Mouse (Mus musculus) lung, postnatal 4 days (tissue): ENCODE measurements around the gene Phf20.
A peak's percentile ranks its signal among the peaks of the same experiment; 100 is the strongest.

Experiments used
- DNase-seq, 2 experiments: peaks; one replicate each; pipeline ENCODE4 v3.0.0; 2021

Gene Phf20

DNA sequence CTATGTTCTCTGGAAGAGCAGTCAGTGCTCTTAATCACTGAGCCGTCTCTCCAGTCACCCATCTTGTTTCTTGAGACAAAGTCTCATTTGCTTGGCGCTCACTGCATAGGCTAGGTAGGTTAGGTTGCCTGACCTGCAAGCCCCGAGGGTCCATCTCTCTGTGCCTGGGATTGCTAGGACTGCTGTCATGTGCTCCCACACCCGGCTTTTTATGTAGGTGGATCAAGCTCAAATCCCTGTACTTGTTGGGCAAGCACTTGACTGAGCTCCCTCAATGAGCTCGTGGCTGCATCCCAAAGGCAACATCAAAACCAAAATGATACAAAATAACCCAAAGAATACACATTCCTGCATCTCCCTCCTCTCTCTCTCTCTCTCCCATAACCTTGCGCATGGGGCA, 125.3 kb downstream of the Phf20 start:
- DNase-seq: no peak

DNA sequence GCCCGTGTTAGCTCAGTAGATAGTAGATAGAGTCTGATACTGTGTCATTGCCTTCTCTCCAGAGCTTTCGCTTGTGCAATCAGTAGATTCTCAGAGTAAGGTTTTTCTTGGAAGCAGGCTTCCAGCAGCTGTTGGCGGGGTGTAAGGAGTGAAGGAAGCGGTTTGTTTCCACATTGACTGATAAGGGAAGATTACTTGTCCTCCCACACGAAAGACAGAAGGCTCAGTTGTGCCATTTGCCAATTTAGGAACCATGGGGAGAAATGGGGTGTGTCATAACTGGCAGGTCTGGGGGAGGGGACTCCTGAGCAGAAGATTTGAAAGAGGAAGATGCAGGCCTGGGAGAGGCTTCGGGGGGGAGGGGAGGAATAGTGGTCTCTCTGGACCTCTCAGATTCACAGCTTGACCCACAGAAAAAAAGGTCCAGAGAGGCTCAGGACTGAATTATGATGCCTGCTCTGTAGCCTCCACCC, 127.9 kb downstream of the Phf20 start:
- DNase-seq: peak; percentile 56 to 58

- DNase-seq: peak; percentile 75 to 86
These were observed 128.4 kb downstream of the Phf20 start for GRCm38 (mm10) chr2:156324681-156325080.

DNA sequence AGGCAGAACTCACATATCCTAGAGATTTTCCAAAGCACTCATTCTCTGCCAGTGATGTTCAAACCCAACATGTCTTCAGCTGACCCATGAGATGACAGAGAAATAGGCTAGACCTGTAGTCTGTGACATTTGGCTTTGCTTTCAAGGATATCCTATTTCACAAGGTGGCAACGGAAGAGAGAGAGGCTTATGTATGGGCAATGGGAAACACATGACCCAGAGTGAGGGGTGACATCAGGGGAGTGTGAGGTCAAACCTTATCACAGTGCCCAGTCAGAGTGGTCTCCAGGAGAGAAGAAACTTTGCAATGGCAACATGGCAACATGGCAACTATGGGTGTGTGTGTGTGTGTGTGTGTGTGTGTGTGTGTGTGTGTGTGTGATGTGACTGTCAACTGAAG, 134.4 kb downstream of the Phf20 start:
- no peak for DNase-seq

- DNase-seq: peak in 1 of 2 experiments; percentile 42
These were observed 135.2 kb downstream of the Phf20 start for GRCm38 (mm10) chr2:156331446-156331965.

GRCm38 (mm10) chr2:156340078-156340477, 143.8 kb downstream of the Phf20 start:
- DNase-seq: no peak

DNA sequence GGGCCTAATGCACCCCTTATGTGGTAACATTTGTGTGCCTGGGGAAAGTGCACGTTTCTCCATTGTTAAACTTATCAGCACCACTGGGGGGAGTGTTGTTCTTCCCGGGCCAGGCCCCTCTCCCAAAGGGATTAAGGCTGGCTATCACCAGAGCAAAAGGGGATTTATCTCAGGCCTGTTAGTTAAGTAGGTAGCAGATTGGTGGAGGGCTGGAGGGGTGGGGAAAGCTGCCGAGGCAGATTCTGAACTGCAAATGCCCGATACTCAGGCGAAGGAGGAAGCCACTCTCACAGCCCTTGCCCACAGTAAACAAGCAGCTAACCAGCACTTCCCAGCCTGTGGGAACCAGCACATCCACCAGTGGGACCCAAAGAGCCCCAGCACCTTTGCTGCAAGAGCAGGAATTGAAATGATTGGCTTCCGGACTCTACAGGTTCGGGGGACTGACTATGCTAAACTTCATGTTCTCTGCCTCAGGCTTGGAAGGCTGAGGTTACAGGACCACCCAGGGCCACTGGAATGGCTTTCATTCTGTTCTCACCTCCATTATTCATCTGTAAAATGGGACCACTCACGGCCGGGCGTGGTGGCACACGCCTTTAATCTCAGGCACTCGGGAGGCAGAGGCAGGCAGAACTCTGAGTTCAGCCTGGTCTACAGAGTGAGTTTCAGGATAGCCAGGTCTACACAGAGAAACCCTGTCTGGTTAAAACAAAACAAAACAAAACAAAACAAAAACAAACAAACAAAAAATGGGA, 148.7 kb downstream of the Phf20 start:
- DNase-seq: peak; percentile 33 to 43

GRCm38 (mm10) chr2:156348812-156349211, 152.5 kb downstream of the Phf20 start:
- DNase-seq: no peak

DNA sequence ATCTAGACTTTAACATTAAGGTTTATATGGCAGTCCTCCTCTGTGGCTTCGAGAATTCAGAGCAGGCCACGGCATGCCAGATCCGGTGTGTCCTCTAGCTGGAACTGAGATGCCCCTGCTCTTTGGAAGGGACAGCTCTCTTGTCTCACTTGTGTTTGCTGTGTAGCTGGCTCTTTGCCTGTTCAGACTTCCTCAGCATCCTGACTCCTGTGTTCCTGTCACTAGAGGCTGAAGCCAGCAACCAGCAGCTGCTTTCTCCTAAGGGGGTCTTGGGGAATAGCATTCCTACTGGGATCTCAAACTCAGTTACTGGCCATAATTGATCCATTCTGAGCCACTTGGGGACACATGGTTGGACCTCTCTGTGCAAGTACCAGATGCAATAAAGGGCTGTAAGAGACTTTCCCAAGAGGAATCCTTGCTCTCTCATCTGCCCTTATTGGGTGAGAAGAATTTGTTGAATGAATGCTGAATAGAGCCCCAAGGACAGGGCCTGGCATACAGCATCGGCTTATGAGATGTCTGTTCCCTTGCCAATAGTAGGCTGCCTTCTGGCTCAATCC, 153.1 kb downstream of the Phf20 start:
- no peak for DNase-seq

- DNase-seq: peak in 1 of 2 experiments; percentile 14
These were observed 155.0 kb downstream of the Phf20 start for GRCm38 (mm10) chr2:156351243-156351642.

- no peak for DNase-seq
These were observed 156.3 kb downstream of the Phf20 start for GRCm38 (mm10) chr2:156352413-156353165.

GRCm38 (mm10) chr2:156353265-156353692, 157.0 kb downstream of the Phf20 start:
- peak; percentile 48 to 68 for DNase-seq

GRCm38 (mm10) chr2:156356031-156356430, 159.8 kb downstream of the Phf20 start:
- DNase-seq: peak; percentile 15 to 57
